Mouse (Mus musculus) forebrain, embryonic 10.5 days (tissue): ENCODE results near the gene Azin2. TPM values are rescaled to one million over a fixed set of nuclear protein-coding genes. Genes with fewer than 3 reads are reported as not detected.

Source experiments
- DNase-seq: peaks from one replicate; pipeline ENCODE4 v3.0.0-alpha.2; 2017; ENCODE audit warnings: low spot score; ENCODE audit errors: extremely low spot score
- H3K27ac ChIP-seq: fragments of 300-500 bp; sonication (generic); 2 replicates; pipeline ENCODE4 v1.5.1; 2016; ENCODE audit warnings: mild to moderate bottlenecking
- H3K27me3 ChIP-seq: fragments of 300-500 bp; sonication (generic); 2 replicates; pipeline ENCODE4 v1.6.1; 2016; ENCODE audit warnings: mild to moderate bottlenecking; ENCODE audit not compliant: poor library complexity, severe bottlenecking
- H3K36me3 ChIP-seq: fragments of 300-500 bp; sonication (generic); replicated peaks from 2 replicates; pipeline ENCODE4 v1.6.1; 2016; ENCODE audit warnings: mild to moderate bottlenecking, moderate library complexity
- H3K4me1 ChIP-seq: fragments of 300-500 bp; sonication (generic); 2 replicates; pipeline ENCODE4 v1.6.1; 2016
- H3K4me3 ChIP-seq: fragments of 300-500 bp; sonication (generic); 2 replicates; pipeline ENCODE4 v1.5.1; 2016; ENCODE audit warnings: mild to moderate bottlenecking, moderate library complexity
- H3K9me3 ChIP-seq: fragments of 300-500 bp; sonication (generic); 2 replicates; pipeline ENCODE4 v1.6.1; 2016; ENCODE audit warnings: mild to moderate bottlenecking, moderate library complexity
- WGBS: fragments of 180-500 bp; shearing (Covaris S2); methylation state at CpG from one replicate; pipeline ENCODE4 v1.1.7; 2016; 5-methylcytosine and 5-hydroxymethylcytosine counted together
- polyA plus RNA-seq: library from polyadenylated mRNA; unstranded; fragments of >200 nt; fragmentation: Nextera tagmentation; extraction: Ambion mirVana; gene quantifications from 2 replicates; pipeline ENCODE4 v1.2.1, GENCODE M21; 2016

Azin2 gene
- polyA plus RNA-seq, 1 experiment from 2014 or later = 10.5 TPM

GRCm38 (mm10) chr4:128917756-128918155, 44.5 kb downstream of the Azin2 start:
- no peaks in the 10 kb centered on the region for H3K36me3 ChIP-seq
- H3K4me3 ChIP-seq = no peak overlapping the region
- H3K9me3 ChIP-seq = no peaks in the 10 kb centered on the region
- H3K27ac ChIP-seq = no peak overlapping the region
- peaks cover 4% of the 10 kb centered on the region; the same call in 1 of the 2 replicates for H3K27me3 ChIP-seq
- 82% methylated on average over 6 of the region's 6 CpGs for WGBS
- DNase-seq = no peak
- H3K4me1 ChIP-seq = peaks cover 10% of the 10 kb centered on the region

- peaks cover 10% of the 10 kb centered on the region for H3K4me1 ChIP-seq
- 75% methylated on average over 3 of the region's 3 CpGs for WGBS
- no peak overlapping the region for H3K27ac ChIP-seq
- no peaks in the 10 kb centered on the region for H3K9me3 ChIP-seq
- DNase-seq = no peak
- H3K4me3 ChIP-seq = no peak overlapping the region
- H3K27me3 ChIP-seq = peaks cover 4% of the 10 kb centered on the region; the same call in 1 of the 2 replicates
- no peaks in the 10 kb centered on the region for H3K36me3 ChIP-seq
Observed at GRCm38 (mm10) chr4:128917119-128917518, 45.1 kb downstream of the Azin2 start.

- Histone ChIP-seq H3K4me1 (peaks cover 10% of the 10 kb centered on the region), H3K27me3 (no peaks in the 10 kb centered on the region), H3K4me3 (no peak overlapping the region), H3K27ac (no peak overlapping the region), H3K9me3 (no peaks in the 10 kb centered on the region), H3K36me3 (peaks cover 19% of the 10 kb centered on the region)
- peak; percentile 22 for DNase-seq
- WGBS = 22% methylated on average over 4 of the region's 4 CpGs
Observed at GRCm38 (mm10) chr4:128913794-128914193, 48.4 kb downstream of the Azin2 start.

GRCm38 (mm10) chr4:128912085-128912484, 50.2 kb downstream of the Azin2 start:
- Histone ChIP-seq H3K4me1 (peaks cover 5% of the 10 kb centered on the region), H3K36me3 (peaks cover 19% of the 10 kb centered on the region), H3K9me3 (no peaks in the 10 kb centered on the region), H3K4me3 (no peak overlapping the region), H3K27me3 (peaks cover 6% of the 10 kb centered on the region), H3K27ac (no peak overlapping the region)
- DNase-seq = no peak
- WGBS = 91% methylated on average over 10 of the region's 10 CpGs

GRCm38 (mm10) chr4:128910276-128911063, 51.8 kb downstream of the Azin2 start:
- Histone ChIP-seq H3K36me3 (peaks cover 19% of the 10 kb centered on the region), H3K27ac (no peak overlapping the region), H3K4me1 (peaks cover 22% of the 10 kb centered on the region), H3K27me3 (peaks cover 10% of the 10 kb centered on the region), H3K4me3 (no peak overlapping the region), H3K9me3 (no peaks in the 10 kb centered on the region)
- WGBS = 82% methylated on average over 8 of the region's 8 CpGs
- DNase-seq = no peak

GRCm38 (mm10) chr4:128909378-128909831, 52.8 kb downstream of the Azin2 start:
- no peak overlapping the region for H3K27ac ChIP-seq
- H3K27me3 ChIP-seq = peaks cover 16% of the 10 kb centered on the region
- WGBS = 93% methylated on average over 14 of the region's 14 CpGs
- peaks cover 32% of the 10 kb centered on the region for H3K4me1 ChIP-seq
- peaks cover 19% of the 10 kb centered on the region for H3K36me3 ChIP-seq
- H3K9me3 ChIP-seq = no peaks in the 10 kb centered on the region
- H3K4me3 ChIP-seq = no peak overlapping the region
- DNase-seq = no peak

- Histone ChIP-seq H3K36me3 (peaks cover 19% of the 10 kb centered on the region), H3K27me3 (peaks cover 21% of the 10 kb centered on the region), H3K27ac (no peak overlapping the region), H3K4me3 (no peak overlapping the region), H3K9me3 (no peaks in the 10 kb centered on the region), H3K4me1 (peaks cover 38% of the 10 kb centered on the region)
- peak; percentile 64 for DNase-seq
- 66% methylated on average over 24 of the region's 24 CpGs for WGBS
Observed at GRCm38 (mm10) chr4:128908586-128909377, 53.5 kb downstream of the Azin2 start.

- peaks cover 21% of the 10 kb centered on the region for H3K27me3 ChIP-seq
- H3K4me1 ChIP-seq = peaks cover 43% of the 10 kb centered on the region
- H3K4me3 ChIP-seq = no peak overlapping the region
- peak overlapping the region; percentile 80; the same call in 1 of the 2 replicates for H3K27ac ChIP-seq
- no peak for DNase-seq
- peaks cover 30% of the 10 kb centered on the region for H3K36me3 ChIP-seq
- WGBS = 72% methylated on average over 12 of the region's 12 CpGs
- H3K9me3 ChIP-seq = no peaks in the 10 kb centered on the region
Observed at GRCm38 (mm10) chr4:128907238-128907968, 54.8 kb downstream of the Azin2 start.

- H3K9me3 ChIP-seq = no peaks in the 10 kb centered on the region
- peaks cover 43% of the 10 kb centered on the region for H3K4me1 ChIP-seq
- no peak for DNase-seq
- WGBS = 54% methylated on average over 8 of the region's 8 CpGs
- H3K27me3 ChIP-seq = peaks cover 21% of the 10 kb centered on the region
- H3K4me3 ChIP-seq = no peak overlapping the region
- H3K36me3 ChIP-seq = peaks cover 32% of the 10 kb centered on the region
- H3K27ac ChIP-seq = peak overlapping the region; percentile 80; the same call in 1 of the 2 replicates
Observed at GRCm38 (mm10) chr4:128906757-128907156, 55.5 kb downstream of the Azin2 start.

- H3K9me3 ChIP-seq = no peaks in the 10 kb centered on the region
- H3K27ac ChIP-seq = peak overlapping the region; percentile 80
- H3K36me3 ChIP-seq = peaks cover 26% of the 10 kb centered on the region
- WGBS = 21% methylated on average over 8 of the region's 8 CpGs
- DNase-seq = no peak
- H3K4me1 ChIP-seq = peaks cover 48% of the 10 kb centered on the region
- peaks cover 35% of the 10 kb centered on the region for H3K27me3 ChIP-seq
- no peak overlapping the region for H3K4me3 ChIP-seq
Observed at GRCm38 (mm10) chr4:128905251-128905650, 57.0 kb downstream of the Azin2 start.

- Histone ChIP-seq H3K27ac (peak overlapping the region; percentile 80), H3K36me3 (peaks cover 17% of the 10 kb centered on the region), H3K27me3 (peaks cover 39% of the 10 kb centered on the region), H3K4me3 (no peak overlapping the region), H3K4me1 (peaks cover 58% of the 10 kb centered on the region), H3K9me3 (no peaks in the 10 kb centered on the region)
- WGBS = 43% methylated on average over 8 of the region's 8 CpGs
- peak; percentile 29 for DNase-seq
Observed at GRCm38 (mm10) chr4:128904035-128904800, 58.0 kb downstream of the Azin2 start.

- peaks cover 13% of the 10 kb centered on the region for H3K36me3 ChIP-seq
- no peaks in the 10 kb centered on the region for H3K9me3 ChIP-seq
- H3K4me1 ChIP-seq = peaks cover 73% of the 10 kb centered on the region
- 90% methylated on average over 8 of the region's 8 CpGs for WGBS
- no peak overlapping the region for H3K27ac ChIP-seq
- H3K4me3 ChIP-seq = no peak overlapping the region
- DNase-seq = no peak
- peaks cover 36% of the 10 kb centered on the region for H3K27me3 ChIP-seq
Observed at GRCm38 (mm10) chr4:128902390-128902789, 59.9 kb downstream of the Azin2 start.
